Mouse (Mus musculus) bone marrow macrophage, adult 2 months (primary cell): Measurements from ENCODE around the gene Dcaf12l2. TPM values are rescaled to one million over a fixed set of nuclear protein-coding genes. Genes with fewer than 3 reads are reported as not detected.

Experiments used
- H3K27ac ChIP-seq: 2 replicates; pipeline ENCODE4 v1.5.1; 2012; ENCODE audit warnings: low read depth, low read length; ENCODE audit not compliant: insufficient read depth
- H3K4me1 ChIP-seq: 2 replicates; pipeline ENCODE4 v1.6.1; 2012; ENCODE audit warnings: low read length; ENCODE audit not compliant: control insufficient read depth, insufficient read depth
- H3K4me3 ChIP-seq: 2 replicates; pipeline ENCODE4 v1.5.1; 2012; ENCODE audit warnings: mild to moderate bottlenecking, low read length, moderate library complexity; ENCODE audit not compliant: insufficient read depth
- CTCF ChIP-seq: IDR thresholded peaks from 2 replicates; pipeline ENCODE4 v1.5.1; 2012; ENCODE audit warnings: low read depth, mild to moderate bottlenecking, low read length, moderate library complexity
- POLR2A ChIP-seq: IDR thresholded peaks from 2 replicates; pipeline ENCODE4 v1.6.1; 2012; ENCODE audit warnings: mild to moderate bottlenecking, low read depth, low read length, borderline replicate concordance
- polyA plus RNA-seq: library from polyadenylated mRNA; stranded (reverse); fragments of >200 nt; gene quantifications from 2 replicates; pipeline ENCODE4 v1.2.4, GENCODE M21; 2012; ENCODE audit not compliant: missing spikeins, insufficient read depth, insufficient read length

The Dcaf12l2 gene
- polyA plus RNA-seq, result not detected in 2 replicates

GRCm38 (mm10) chrX:44367646-44368521, at the start of gene Dcaf12l2:
Dcaf12l2 (minus strand) TSS chrX:44368342.
- Histone ChIP-seq H3K4me1 (no peaks in the 10 kb centered on the region), H3K27ac (no peak within 1 kb of the TSS), H3K4me3 (no peak within 1 kb of the TSS)
- no peak for TF ChIP-seq POLR2A
- no peak for TF ChIP-seq CTCF

- Histone ChIP-seq H3K4me1 (no peaks in the 10 kb centered on the region), H3K4me3 (no peak overlapping the region), H3K27ac (no peak overlapping the region)
- TF ChIP-seq CTCF (no peak), POLR2A (no peak)
These were observed 879 bp downstream of the Dcaf12l2 start for GRCm38 (mm10) chrX:44367280-44367645.
